Mouse (Mus musculus) embryonic facial prominence, embryonic 14.5 days (tissue): Measurements from ENCODE around the gene Kctd20. TPM values are rescaled to one million over a fixed set of nuclear protein-coding genes. Genes with fewer than 3 reads are reported as not detected.

Experiments
- ATAC-seq: fragments of 200-750 bp; cut with Nextera tagmentation; 2 replicates; pipeline ENCODE4 v1.8.0; 2017; ENCODE audit warnings: low read depth, moderate number of reproducible peaks, moderate TSS enrichment
- DNase-seq: peaks from one replicate; pipeline ENCODE4 v3.0.0-alpha.2; 2015; ENCODE audit warnings: low spot score
- H3K27ac ChIP-seq: fragments of 300-500 bp; sonication (generic); replicated peaks from 2 replicates; pipeline ENCODE4 v1.5.1; 2014; ENCODE audit warnings: low read depth, mild to moderate bottlenecking, low read length, moderate library complexity
- H3K27me3 ChIP-seq: fragments of 300-500 bp; sonication (generic); replicated peaks from 2 replicates; pipeline ENCODE4 v1.6.1; 2014; ENCODE audit warnings: low read length; ENCODE audit not compliant: control insufficient read depth, insufficient read depth
- H3K36me3 ChIP-seq: fragments of 300-500 bp; sonication (generic); 2 replicates; pipeline ENCODE4 v1.6.1; 2014; ENCODE audit warnings: low read length, mixed read lengths; ENCODE audit not compliant: control insufficient read depth, insufficient read depth
- H3K4me1 ChIP-seq: fragments of 300-500 bp; sonication (generic); 2 replicates; pipeline ENCODE4 v1.6.1; 2014; ENCODE audit warnings: antibody characterized with exemption, low read length; ENCODE audit not compliant: control insufficient read depth, insufficient read depth
- H3K4me2 ChIP-seq: fragments of 300-500 bp; sonication (generic); 2 replicates; pipeline ENCODE4 v1.6.1; 2014; ENCODE audit warnings: low read depth, mild to moderate bottlenecking, low read length, moderate library complexity, mixed read lengths
- H3K4me3 ChIP-seq: fragments of 300-500 bp; sonication (generic); 2 replicates; pipeline ENCODE4 v1.5.1; 2014; ENCODE audit warnings: low read depth, mild to moderate bottlenecking, low read length
- H3K9ac ChIP-seq: fragments of 300-500 bp; sonication (generic); 2 replicates; pipeline ENCODE4 v1.6.1; 2014; ENCODE audit warnings: low read depth, mild to moderate bottlenecking, low read length, moderate library complexity, mixed read lengths
- H3K9me3 ChIP-seq: fragments of 300-500 bp; sonication (generic); 2 replicates; pipeline ENCODE4 v1.6.1; 2016; ENCODE audit warnings: low read length; ENCODE audit not compliant: control insufficient read depth
- whole genome bisulfite sequencing: fragments of 180-500 bp; shearing (Covaris S2); extraction: QIAGEN DNeasy Blood & Tissue Kit; methylation state at CpG from one replicate; pipeline ENCODE4 v1.1.7; 2014; 5-methylcytosine and 5-hydroxymethylcytosine counted together
- polyA plus RNA-seq: library from polyadenylated mRNA; unstranded; fragments of >200 nt; fragmentation: Nextera tagmentation; extraction: Ambion mirVana; gene quantifications from 2 replicates; pipeline ENCODE4 v1.2.1, GENCODE M21; 2014

Gene Kctd20
- polyA plus RNA-seq, 1 experiment from 2014 or later, result 79.0 TPM

DNA sequence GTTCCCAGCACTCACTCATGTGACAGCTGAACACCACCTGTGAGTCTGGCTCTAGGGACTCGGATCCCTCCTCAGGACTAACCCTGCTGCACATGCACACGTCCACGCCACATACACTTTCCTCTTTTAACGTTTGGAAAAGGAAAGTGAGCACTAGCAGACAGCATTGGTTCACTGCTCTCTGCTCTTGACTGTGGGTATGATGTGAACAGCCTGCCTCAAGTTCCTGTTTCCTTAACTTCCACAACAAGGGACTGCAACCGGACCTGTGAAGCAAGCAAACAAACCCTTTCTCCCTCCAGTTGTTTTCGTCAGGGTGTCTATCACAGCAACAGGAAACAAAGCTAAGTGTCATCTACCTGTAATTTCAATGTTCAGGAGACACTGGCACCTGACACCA is 48.7 kb downstream of the Kctd20 start:
- H3K4me1 ChIP-seq, result no peaks in the 10 kb centered on the region
- H3K27ac ChIP-seq, result no peak overlapping the region
- 90% methylated on average over 6 of the region's 6 CpGs for WGBS
- H3K36me3 ChIP-seq, result peaks cover 55% of the 10 kb centered on the region
- DNase-seq, result no peak
- no peaks in the 10 kb centered on the region for H3K27me3 ChIP-seq
- no peak overlapping the region for H3K4me2 ChIP-seq
- no peak for ATAC-seq
- no peak overlapping the region for H3K4me3 ChIP-seq
- H3K9ac ChIP-seq, result no peak overlapping the region
- H3K9me3 ChIP-seq, result no peaks in the 10 kb centered on the region

DNA sequence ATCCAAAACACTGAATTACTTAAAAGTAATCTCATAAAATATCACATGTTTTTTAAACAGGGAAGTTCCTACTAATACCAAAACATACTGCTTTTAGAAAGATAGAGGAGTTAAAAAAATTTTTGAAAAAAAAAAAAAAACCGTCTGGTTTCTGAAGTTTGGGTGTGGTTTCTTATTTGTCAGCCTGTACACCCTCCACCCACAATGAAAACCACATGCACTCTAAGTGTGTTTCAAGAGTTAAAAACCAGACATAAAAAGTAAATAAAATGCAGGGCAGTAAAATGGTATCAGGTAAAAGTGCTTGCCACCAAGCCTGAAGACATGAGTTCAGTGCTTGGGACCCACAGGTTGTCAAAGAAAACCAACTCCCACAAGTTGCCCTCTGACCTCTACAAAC is 52.0 kb downstream of the Kctd20 start:
- WGBS, result 31% methylated on average over 1 of the region's 1 CpGs
- H3K4me1 ChIP-seq, result peaks cover 3% of the 10 kb centered on the region; the same call in 1 of the 2 replicates
- H3K9ac ChIP-seq, result no peak overlapping the region
- H3K4me3 ChIP-seq, result no peak overlapping the region
- ATAC-seq, result no peak
- H3K4me2 ChIP-seq, result no peak overlapping the region
- H3K27ac ChIP-seq, result no peak overlapping the region
- H3K36me3 ChIP-seq, result peaks cover 26% of the 10 kb centered on the region
- H3K27me3 ChIP-seq, result no peaks in the 10 kb centered on the region
- no peaks in the 10 kb centered on the region for H3K9me3 ChIP-seq
- no peak for DNase-seq

DNA sequence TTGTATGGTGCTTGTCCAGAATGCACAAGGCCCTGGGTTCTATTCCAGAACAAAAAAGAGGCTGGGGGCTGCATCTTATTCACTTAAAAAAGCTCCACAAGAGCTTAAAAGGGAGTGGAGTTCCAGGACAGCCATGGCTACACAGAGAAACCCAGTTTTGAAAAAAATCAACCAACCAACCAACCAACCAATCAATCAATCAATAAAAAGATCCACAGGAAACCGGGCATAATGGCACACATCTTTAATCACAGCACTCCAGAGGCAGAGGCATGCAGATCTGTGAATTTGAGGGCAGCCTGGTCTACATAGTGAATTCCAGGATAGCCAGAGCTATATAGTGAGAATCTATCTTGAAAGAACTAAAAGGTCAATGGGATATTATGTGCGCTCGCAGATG is 53.3 kb downstream of the Kctd20 start:
- WGBS, result 98% methylated on average over 3 of the region's 3 CpGs
- ATAC-seq, result no peak
- Histone ChIP-seq H3K27ac (no peak overlapping the region), H3K9me3 (no peaks in the 10 kb centered on the region), H3K4me1 (peaks cover 3% of the 10 kb centered on the region; the same call in 1 of the 2 replicates), H3K4me3 (no peak overlapping the region), H3K27me3 (no peaks in the 10 kb centered on the region), H3K36me3 (peaks cover 13% of the 10 kb centered on the region), H3K9ac (no peak overlapping the region), H3K4me2 (no peak overlapping the region)
- no peak for DNase-seq

DNA sequence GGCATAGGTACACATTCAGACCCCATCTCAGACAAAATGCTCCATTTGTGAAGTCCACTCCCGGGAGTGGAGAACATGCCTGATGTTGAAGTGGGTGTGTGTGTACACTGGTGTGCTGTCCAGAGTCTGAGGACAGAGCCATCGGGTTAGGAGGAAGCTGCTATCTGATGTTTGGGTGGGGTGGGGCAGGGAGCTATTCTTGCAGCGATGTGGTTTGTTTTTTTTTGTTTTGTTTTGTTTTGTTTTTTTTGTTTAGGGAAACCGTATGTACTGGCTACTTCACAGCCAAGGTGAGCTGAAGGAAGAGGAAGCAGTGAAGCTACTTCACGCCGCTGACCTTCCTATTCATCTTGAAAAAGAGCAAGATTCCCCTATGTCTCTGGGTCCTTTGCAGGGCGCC is 55.1 kb downstream of the Kctd20 start:
- peak overlapping the region; percentile 91 for H3K9ac ChIP-seq
- no peaks in the 10 kb centered on the region for H3K36me3 ChIP-seq
- H3K9me3 ChIP-seq, result no peaks in the 10 kb centered on the region
- H3K4me2 ChIP-seq, result peak overlapping the region; percentile 78
- H3K4me1 ChIP-seq, result peaks cover 3% of the 10 kb centered on the region; the same call in 1 of the 2 replicates
- no peak for DNase-seq
- no peaks in the 10 kb centered on the region for H3K27me3 ChIP-seq
- peak overlapping the region; percentile 98 for H3K4me3 ChIP-seq
- ATAC-seq, result no peak
- WGBS, result 12% methylated on average over 7 of the region's 7 CpGs
- peak overlapping the region; percentile 86; the same call in 1 of the 2 replicates for H3K27ac ChIP-seq

DNA sequence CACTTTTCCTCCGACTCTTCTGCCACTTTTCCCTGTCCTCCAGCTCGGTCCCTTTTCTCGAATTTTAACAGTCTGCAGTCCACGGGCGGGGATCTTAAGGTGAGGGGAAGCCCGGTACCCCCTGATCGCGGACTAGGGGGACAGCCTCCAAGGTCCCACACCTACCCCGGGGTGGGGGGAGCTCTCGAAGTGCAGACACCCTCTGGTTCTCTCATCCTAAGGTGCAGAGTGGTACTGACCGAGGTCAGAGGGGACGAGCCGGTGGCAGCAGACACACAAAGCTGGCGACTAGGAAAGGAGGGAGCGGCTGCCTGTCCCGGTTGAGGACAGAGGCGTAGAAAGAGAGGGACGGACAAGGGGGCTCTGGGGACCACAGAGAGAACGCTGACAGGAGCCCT is 55.5 kb downstream of the Kctd20 start:
- H3K4me1 ChIP-seq, result peaks cover 3% of the 10 kb centered on the region; the same call in 1 of the 2 replicates
- H3K4me2 ChIP-seq, result peak overlapping the region; percentile 78
- ATAC-seq (no peak), DNase-seq (no peak)
- H3K36me3 ChIP-seq, result no peaks in the 10 kb centered on the region
- H3K4me3 ChIP-seq, result peak overlapping the region; percentile 98
- WGBS, result 0% methylated on average over 19 of the region's 19 CpGs
- H3K27me3 ChIP-seq, result no peaks in the 10 kb centered on the region
- H3K9me3 ChIP-seq, result no peaks in the 10 kb centered on the region
- peak overlapping the region; percentile 91 for H3K9ac ChIP-seq
- peak overlapping the region; percentile 86 for H3K27ac ChIP-seq

DNA sequence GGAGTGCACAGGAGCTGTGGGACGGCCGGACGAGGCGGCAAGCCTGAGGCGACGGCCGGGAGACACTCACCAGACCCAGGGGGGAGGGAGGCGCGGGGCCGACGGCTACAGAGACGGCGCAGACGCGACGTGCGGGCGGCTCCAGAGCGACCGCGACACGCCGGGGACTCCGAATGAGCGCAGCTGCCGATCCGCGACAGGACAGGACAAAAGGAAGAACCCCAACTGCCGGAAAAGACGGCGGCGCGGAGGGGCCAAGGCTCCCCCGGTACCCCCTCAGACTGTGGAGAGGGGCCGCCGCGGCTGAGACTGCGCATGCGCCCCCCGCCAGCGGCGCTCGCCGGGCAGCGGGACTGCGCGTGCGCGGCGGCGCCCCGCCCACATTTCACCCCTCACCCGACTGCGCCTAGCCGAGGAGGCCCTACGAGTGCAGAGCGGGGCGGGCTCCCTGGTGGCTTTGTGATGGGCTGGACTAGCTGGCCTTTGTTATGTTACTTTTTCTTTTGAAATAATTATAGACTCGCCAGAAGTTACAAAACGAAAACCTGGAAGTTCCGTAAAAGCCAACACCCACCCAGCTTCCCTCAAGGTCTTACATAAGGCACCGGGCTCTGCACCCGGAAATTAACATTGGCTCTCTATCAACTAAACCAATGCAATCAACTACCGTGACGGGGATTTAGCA is 56.0 kb downstream of the Kctd20 start, which contains the start of gene Stk38:
TSS of gene Stk38 (minus strand) at position 355 of the 685 bp plus-strand sequence.
- DNase-seq (peak; percentile 91), ATAC-seq (peak; percentile 94)
- 1% methylated on average over 45 of the region's 65 CpGs for WGBS
- Histone ChIP-seq H3K9ac (peak within 1 kb of the TSS; percentile 91), H3K4me1 (peaks cover 3% of the 10 kb centered on the region; the same call in 1 of the 2 replicates), H3K27ac (peak within 1 kb of the TSS; percentile 86), H3K4me2 (peak within 1 kb of the TSS; percentile 78), H3K9me3 (no peaks in the 10 kb centered on the region), H3K4me3 (peak within 1 kb of the TSS; percentile 98), H3K36me3 (no peaks in the 10 kb centered on the region), H3K27me3 (no peaks in the 10 kb centered on the region)

DNA sequence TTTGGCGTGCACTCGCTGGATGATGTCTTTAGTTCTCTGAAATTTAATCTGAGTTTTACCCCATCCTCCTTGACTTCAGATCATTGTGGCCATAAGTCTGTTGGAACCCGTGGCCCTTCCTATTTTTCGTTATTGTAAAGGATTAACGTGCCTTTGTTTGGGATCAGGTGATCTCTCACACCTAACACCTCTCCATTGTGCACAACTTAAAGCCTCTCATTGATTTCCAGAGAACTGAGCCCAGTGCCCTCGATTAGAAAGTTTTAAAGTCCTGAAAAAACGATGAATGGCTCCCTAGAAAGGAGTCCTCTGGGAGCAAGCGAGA is 56.5 kb downstream of the Kctd20 start:
- H3K27me3 ChIP-seq, result no peaks in the 10 kb centered on the region
- no peaks in the 10 kb centered on the region for H3K36me3 ChIP-seq
- H3K9ac ChIP-seq, result peak overlapping the region; percentile 91
- DNase-seq (no peak), ATAC-seq (no peak; the same call in 1 of the 2 replicates)
- 12% methylated on average over 8 of the region's 8 CpGs for WGBS
- H3K4me3 ChIP-seq, result peak overlapping the region; percentile 98
- H3K4me1 ChIP-seq, result peaks cover 3% of the 10 kb centered on the region; the same call in 1 of the 2 replicates
- peak overlapping the region; percentile 78 for H3K4me2 ChIP-seq
- no peaks in the 10 kb centered on the region for H3K9me3 ChIP-seq
- H3K27ac ChIP-seq, result peak overlapping the region; percentile 86

DNA sequence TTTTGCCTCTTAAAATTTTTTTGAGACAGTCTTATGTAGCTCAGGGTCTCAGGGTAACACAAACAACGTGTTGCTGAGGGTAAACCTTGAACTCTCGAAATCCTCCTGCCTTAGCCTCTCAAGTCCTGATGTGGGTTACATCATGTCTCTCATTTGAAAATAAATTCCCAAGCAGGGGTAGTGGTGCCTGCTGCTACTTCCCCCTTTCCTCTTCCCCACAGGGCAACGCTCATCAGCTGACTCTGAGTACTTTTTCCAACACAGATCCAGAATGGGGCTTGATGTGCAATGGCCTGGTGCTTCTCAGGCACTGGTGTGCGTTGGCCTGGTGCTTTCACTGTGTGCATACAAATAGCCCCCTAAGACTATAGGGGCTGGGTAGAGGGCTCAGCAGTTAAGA is 57.4 kb downstream of the Kctd20 start:
- H3K4me3 ChIP-seq, result no peak overlapping the region
- H3K36me3 ChIP-seq, result no peaks in the 10 kb centered on the region
- no peak overlapping the region for H3K9ac ChIP-seq
- peaks cover 3% of the 10 kb centered on the region; the same call in 1 of the 2 replicates for H3K4me1 ChIP-seq
- ATAC-seq, result no peak
- H3K4me2 ChIP-seq, result no peak overlapping the region
- DNase-seq, result no peak
- H3K27ac ChIP-seq, result no peak overlapping the region
- 82% methylated on average over 4 of the region's 4 CpGs for WGBS
- no peaks in the 10 kb centered on the region for H3K27me3 ChIP-seq
- H3K9me3 ChIP-seq, result no peaks in the 10 kb centered on the region

DNA sequence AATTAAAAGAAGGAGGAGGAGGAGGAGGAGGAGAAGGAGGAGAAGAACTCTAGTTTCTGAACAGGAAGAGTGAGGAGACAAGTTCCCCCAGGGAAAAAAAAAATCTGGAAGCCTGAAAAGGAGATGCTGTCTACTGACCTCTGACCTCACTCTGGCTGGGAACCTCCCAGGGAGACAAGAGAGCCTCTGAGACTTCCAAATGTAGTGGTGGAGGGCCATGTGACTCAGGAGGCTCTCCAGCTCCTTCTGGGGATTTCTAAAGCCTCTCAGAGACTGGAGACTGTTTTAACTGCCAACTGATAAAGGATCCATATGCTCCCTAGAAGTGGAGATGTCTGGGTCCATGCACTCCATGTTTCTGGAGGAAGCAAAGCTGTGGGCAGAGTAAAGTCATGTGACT is 62.5 kb downstream of the Kctd20 start:
- ATAC-seq (no peak), DNase-seq (no peak)
- no peak overlapping the region for H3K27ac ChIP-seq

More for the DNA sequence above, 62.5 kb downstream of the Kctd20 start:
- no peaks in the 10 kb centered on the region for H3K9me3 ChIP-seq
- H3K36me3 ChIP-seq, result no peaks in the 10 kb centered on the region
- H3K4me2 ChIP-seq, result no peak overlapping the region
- no peak overlapping the region for H3K9ac ChIP-seq
- H3K4me1 ChIP-seq, result peaks cover 4% of the 10 kb centered on the region; the same call in 1 of the 2 replicates
- no peak overlapping the region for H3K4me3 ChIP-seq
- no peaks in the 10 kb centered on the region for H3K27me3 ChIP-seq
